Mouse (Mus musculus): ENCODE results near the gene Sec23a.
A peak's percentile ranks its signal among the peaks of the same experiment; 100 is the strongest.

- no peak for TF ChIP-seq EP300 (IDR thresholded peaks at IDR 0.05)
- TF ChIP-seq CTCF (IDR thresholded peaks at IDR 0.05) = peak; percentile 49
Measured at GRCm38 (mm10) chr12:59010482-59010881, 1.3 kb downstream of the Sec23a start.
